Comparison of ENCODE assay signal across 9 mouse cellular contexts in the genomic region with DNA sequence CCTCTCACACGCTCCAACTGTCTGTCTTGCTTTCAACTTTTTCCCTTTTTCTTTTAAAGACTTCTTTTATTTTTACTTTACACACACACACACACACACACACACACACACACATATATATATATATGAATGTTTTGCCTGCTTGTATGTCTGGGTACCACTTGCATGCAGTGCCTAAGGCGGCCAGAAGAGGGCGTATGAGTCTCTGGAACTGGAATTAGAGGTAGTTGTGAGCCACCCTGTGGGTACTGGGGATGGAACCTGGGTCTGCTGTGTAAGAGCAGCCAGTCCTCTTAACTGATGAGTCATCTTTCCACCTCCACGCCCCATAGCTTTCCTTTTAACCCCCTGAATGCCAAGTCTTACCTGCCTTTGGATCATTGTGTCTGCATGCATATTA. TPM values are rescaled to one million over a fixed set of nuclear protein-coding genes. Genes with fewer than 3 reads are reported as not detected.
DNase-seq lines count a peak whose midpoint lies in the region; ATAC-seq and TF ChIP-seq lines count a peak whose summit lies in the region.
"Had no signal": no experiment of that assay in that cellular context is flagged by ENCODE, and none has a peak within 500 bp of the region (broad histone marks: within the 10 kb centered on the region; RNA-seq: fewer than 3 reads in every experiment).

No protein-coding gene starts in this region.

- 23% methylated on average over 4 of the region's 4 CpGs for WGBS in heart, adult 2 months
- 20% methylated on average over 4 of the region's 4 CpGs for WGBS in stomach, postnatal 0 days

- no peaks in the 10 kb centered on the region for H3K9me3 ChIP-seq in stomach, postnatal 0 days (ENCODE audit: control insufficient read depth, low read length)
- H3K9me3 ChIP-seq: neural tube, embryonic 12.5 days had no signal

- no peaks in the 10 kb centered on the region for H3K27me3 ChIP-seq in heart, adult 2 months (ENCODE audit: control insufficient read depth, insufficient read depth, low read length)
- no peaks in the 10 kb centered on the region for H3K27me3 ChIP-seq in stomach, postnatal 0 days (ENCODE audit: control insufficient read depth, insufficient read depth, low read length)
- H3K27me3 ChIP-seq: neural tube, embryonic 12.5 days had no signal

- no peak overlapping the region for H3K9ac ChIP-seq in heart, adult 2 months (ENCODE audit: low read depth, low read length)
- no peak overlapping the region for H3K9ac ChIP-seq in stomach, postnatal 0 days (ENCODE audit: low read length)
- H3K9ac ChIP-seq: neural tube, embryonic 12.5 days had no signal

- peak; percentile 63 for TF ChIP-seq CTCF in heart, adult 2 months (IDR thresholded peaks at IDR 0.05)
- TF ChIP-seq CTCF in stomach, postnatal 0 days (IDR thresholded peaks at IDR 0.05; ENCODE audit: low read depth) = peak; percentile 65

- H3K4me1 ChIP-seq in heart, adult 2 months (ENCODE audit: control insufficient read depth, insufficient read depth, low read length) = no peaks in the 10 kb centered on the region
- no peaks in the 10 kb centered on the region for H3K4me1 ChIP-seq in stomach, postnatal 0 days (replicated peaks; ENCODE audit: control insufficient read depth, insufficient read depth)

- no peak overlapping the region for H3K4me3 ChIP-seq in heart, adult 2 months
- H3K4me3 ChIP-seq in stomach, postnatal 0 days (ENCODE audit: low read depth, low read length) = no peak overlapping the region
- H3K4me3 ChIP-seq: neural tube, embryonic 12.5 days had no signal

- no peak for TF ChIP-seq EP300 in heart, adult 2 months (IDR thresholded peaks at IDR 0.05; ENCODE audit: insufficient read depth, low read depth, low read length)
- TF ChIP-seq EP300 in stomach, postnatal 0 days (optimal IDR thresholded peaks at IDR 0.05) = no peak

- no peak for ATAC-seq in stomach, postnatal 0 days (ENCODE audit: low FRiP score, low TSS enrichment)
- ATAC-seq in erythroid progenitor cell, adult 5-6 weeks (replicated peaks; ENCODE audit: low FRiP score, poor library complexity, severe bottlenecking) = no peak

- H3K27ac ChIP-seq in heart, adult 2 months = no peak overlapping the region
- no peak overlapping the region for H3K27ac ChIP-seq in stomach, postnatal 0 days (replicated peaks)
- H3K27ac ChIP-seq: neural tube, embryonic 12.5 days had no signal

- no peaks in the 10 kb centered on the region for H3K36me3 ChIP-seq in heart, adult 2 months (ENCODE audit: control insufficient read depth, insufficient read depth, low read length)
- H3K36me3 ChIP-seq in stomach, postnatal 0 days (ENCODE audit: control insufficient read depth, insufficient read depth, low read length) = no peaks in the 10 kb centered on the region

- TF ChIP-seq POLR2A in heart, adult 2 months (IDR thresholded peaks at IDR 0.05; ENCODE audit: insufficient read depth, low read depth, low read length) = no peak

- no peak for DNase-seq in heart, adult 2 months
- DNase-seq in heart, postnatal 25 days (ENCODE audit: low spot score) = no peak
- DNase-seq in 416B (ENCODE audit: low read depth) = peak; percentile 66
- peak; percentile 26 for DNase-seq in T-cell, adult 2 months (ENCODE audit: low spot score)
- peak; percentile 10 to 67 for DNase-seq in kidney, postnatal 36 days
- DNase-seq in stomach, postnatal 0 days (ENCODE audit: low spot score) = peak; percentile 44
- DNase-seq in right cerebral cortex, postnatal 36 days (ENCODE audit: low spot score in 2 of 2) = no peak

- no peak overlapping the region for H3K4me2 ChIP-seq in stomach, postnatal 0 days (replicated peaks; ENCODE audit: low read depth)
- H3K4me2 ChIP-seq: neural tube, embryonic 12.5 days had no signal

- intact Hi-C loops in heart, adult 2 months (cut with DNase I) = loop anchor here (10.0 kb wide), 2 partner anchors 211 to 441 kb away; no protein-coding TSS in a partner anchor
- intact Hi-C loops in heart, postnatal 25 days (cut with DNase I) = no loop called here

- no peaks in the 10 kb centered on the region for H3K79me2 ChIP-seq in heart, adult 2 months (replicated peaks; ENCODE audit: control insufficient read depth, insufficient read depth, low read length)

RNA-seq across cellular contexts. Expression of a gene that starts 17.9 kb away (rescaled TPM):
- total RNA-seq in heart, adult 2 months (2021) = 1 to 10 TPM; 1.2 to 1.7 TPM
- 1.1 and 2.0 TPM in 2 replicates for polyA plus RNA-seq in heart, adult 2 months (2012; rRNA removed)
- 1 to 10 TPM; 1.6 TPM for total RNA-seq in heart, postnatal 25 days (2021)
- polyA plus RNA-seq in stomach, postnatal 0 days (2015; fragmentation: Nextera tagmentation; extraction: Ambion mirVana) = 0.56 and 0.76 TPM in 2 replicates
- total RNA-seq in erythroid progenitor cell, adult 5-6 weeks (2015; ENCODE audit: low replicate concordance) = 3.6 TPM in 1 of 2 replicates, not detected in the other
- total RNA-seq in erythroid progenitor cell, adult 5-6 weeks (2017; ENCODE audit: low replicate concordance) = 2.4 and 3.1 TPM in 2 replicates

RNA-seq across cellular contexts. Expression of a gene that starts 19.1 kb away (rescaled TPM):
- 1 to 10 TPM; 3.5 to 3.8 TPM for total RNA-seq in heart, adult 2 months (2021)
- polyA plus RNA-seq in heart, adult 2 months (2012; rRNA removed) = 4.4 and 7.6 TPM in 2 replicates
- 1 to 10 TPM; 3.9 to 7.8 TPM for total RNA-seq in heart, postnatal 25 days (2021)
- 0.04 and 0.13 TPM in 2 replicates for polyA plus RNA-seq in stomach, postnatal 0 days (2015; fragmentation: Nextera tagmentation; extraction: Ambion mirVana)
- total RNA-seq in erythroid progenitor cell, adult 5-6 weeks (2015; ENCODE audit: low replicate concordance) = not detected in 2 replicates
- not detected in 2 replicates for total RNA-seq in erythroid progenitor cell, adult 5-6 weeks (2017; ENCODE audit: low replicate concordance)

RNA-seq across cellular contexts. Expression of a gene that starts 46.8 kb away (rescaled TPM):
- total RNA-seq in heart, adult 2 months (2021) = 10 to 100 TPM; 21.6 to 24.5 TPM
- 16.7 and 27.5 TPM in 2 replicates for polyA plus RNA-seq in heart, adult 2 months (2012; rRNA removed)
- total RNA-seq in heart, postnatal 25 days (2021) = 10 to 100 TPM; 18.9 to 24.2 TPM
- 13.8 and 13.9 TPM in 2 replicates for polyA plus RNA-seq in stomach, postnatal 0 days (2015; fragmentation: Nextera tagmentation; extraction: Ambion mirVana)
- 53.2 and 61.6 TPM in 2 replicates for total RNA-seq in erythroid progenitor cell, adult 5-6 weeks (2015; ENCODE audit: low replicate concordance)
- 34.1 and 35.3 TPM in 2 replicates for total RNA-seq in erythroid progenitor cell, adult 5-6 weeks (2017; ENCODE audit: low replicate concordance)

Comparison
In these comparisons a context has a peak if more than half of its experiments do, and no peak if none do; other contexts are left out.
1. DNase-seq: peak in 416B (single experiment), T-cell, adult 2 months (single experiment), kidney, postnatal 36 days (2 of 2) and stomach, postnatal 0 days (single experiment); none in heart, adult 2 months (0 of 2), heart, postnatal 25 days (single experiment) and right cerebral cortex, postnatal 36 days (0 of 2).
2. RNA of a gene that starts 19.1 kb away (total RNA-seq): 3.9 to 7.8 TPM in heart, postnatal 25 days and 3.5 to 3.8 TPM in heart, adult 2 months; not detected in erythroid progenitor cell, adult 5-6 weeks; every median in the first group is over 4 times any median in the second.